Mouse (Mus musculus) ES-Bruce4 (cell line): ENCODE results near the gene Gm14180.

Experiments used
- CTCF ChIP-seq: IDR thresholded peaks from one replicate; pipeline ENCODE4 v1.8.1; 2011; ENCODE audit warnings: low read depth, low read length
- EP300 ChIP-seq: IDR thresholded peaks from 2 replicates; pipeline ENCODE4 v1.6.1; 2011; ENCODE audit warnings: low read depth, low read length; ENCODE audit not compliant: insufficient read depth
- POLR2A ChIP-seq: IDR thresholded peaks from one replicate; pipeline ENCODE4 v1.8.1; 2011; ENCODE audit warnings: low read length; ENCODE audit not compliant: insufficient read depth

GRCm38 (mm10) chr11:99743985-99744384, 9.9 kb upstream of the Gm14180 start:
- TF ChIP-seq CTCF (no peak), POLR2A (no peak), EP300 (no peak)
